Mouse (Mus musculus) CH12.LX (cell line): Measurements from ENCODE around the gene Nsf. TPM values are rescaled to one million over a fixed set of nuclear protein-coding genes. Genes with fewer than 3 reads are reported as not detected.

Experiments
- DNase-seq: peaks from one replicate; pipeline ENCODE4 v3.0.0-alpha.2; 2013; ENCODE audit errors: extremely low read depth
- H3K27ac ChIP-seq: 2 replicates; pipeline ENCODE4 v1.5.1; 2012; ENCODE audit warnings: low read depth, mild to moderate bottlenecking, control low read depth, moderate library complexity; ENCODE audit not compliant: insufficient read depth
- H3K27me3 ChIP-seq: replicated peaks from 2 replicates; pipeline ENCODE3; 2012; ENCODE audit warnings: inconsistent platforms
- H3K36me3 ChIP-seq, 2 experiments: replicated peaks in 1 of 2; 2 replicates each; pipeline versions ENCODE3 to v1.6.1; 2012; ENCODE audit warnings: inconsistent platforms in 1 of 2, low read length in 1 of 2, mild to moderate bottlenecking in 1 of 2, mixed read lengths in 1 of 2, moderate library complexity in 1 of 2; ENCODE audit not compliant: control insufficient read depth in 1 of 2, insufficient read depth in 1 of 2
- H3K4me1 ChIP-seq, 2 experiments: 2 replicates each; pipeline ENCODE4 v1.6.1; 2012; ENCODE audit warnings: inconsistent platforms in 1 of 2, moderate library complexity in 1 of 2; ENCODE audit not compliant: insufficient read depth in 2 of 2, control insufficient read depth in 1 of 2
- H3K4me2 ChIP-seq: 2 replicates; pipeline ENCODE4 v1.6.1; 2012; ENCODE audit warnings: low read depth, mild to moderate bottlenecking, control low read depth; ENCODE audit not compliant: poor library complexity, insufficient read depth, severe bottlenecking
- H3K4me3 ChIP-seq, 3 experiments: fragments of 150-350 bp in 1 of 3; sonication (generic) in 1 of 3; replicated peaks in 1 of 3; 2 replicates each; pipeline versions ENCODE3 to v1.5.1; 2011 to 2012; ENCODE audit warnings: low read depth in 2 of 3, low read length in 2 of 3, mild to moderate bottlenecking in 2 of 3, moderate library complexity in 2 of 3, control low read depth in 1 of 3, improper control_type of control experiment in 1 of 3, inconsistent platforms in 1 of 3, mixed read lengths in 1 of 3; ENCODE audit not compliant: poor library complexity in 1 of 3
- H3K79me2 ChIP-seq: replicated peaks from 2 replicates; pipeline ENCODE4 v1.6.1; 2012; ENCODE audit warnings: mild to moderate bottlenecking, moderate library complexity; ENCODE audit not compliant: control insufficient read depth, poor library complexity, insufficient read depth, severe bottlenecking; ENCODE audit errors: extremely low read depth
- H3K9ac ChIP-seq: 2 replicates; pipeline ENCODE4 v1.6.1; 2012; ENCODE audit warnings: low read depth, mild to moderate bottlenecking, control low read depth, moderate library complexity; ENCODE audit not compliant: insufficient read depth
- H3K9me3 ChIP-seq: replicated peaks from 2 replicates; pipeline ENCODE3; 2012; ENCODE audit warnings: low read length, inconsistent platforms, mixed read lengths
- BHLHE40 ChIP-seq: IDR thresholded peaks from 2 replicates; pipeline ENCODE4 v1.6.1; 2011; ENCODE audit warnings: mild to moderate bottlenecking, low read depth, low read length, improper control_type of control experiment
- CHD1 ChIP-seq: IDR thresholded peaks from 2 replicates; pipeline ENCODE4 v1.6.1; 2012; ENCODE audit warnings: low read depth, low read length, improper control_type of control experiment, inconsistent platforms
- CHD2 ChIP-seq: IDR thresholded peaks from 2 replicates; pipeline ENCODE4 v1.6.1; 2011; ENCODE audit warnings: low read length, improper control_type of control experiment
- CTCF ChIP-seq, 2 experiments: IDR thresholded peaks in 1 of 2; conservative IDR thresholded peaks in 1 of 2; 2 replicates each; pipeline ENCODE4 v1.5.1; 2011 to 2012; ENCODE audit warnings: low read depth in 2 of 2, low read length in 2 of 2, improper control_type of control experiment in 1 of 2, inconsistent platforms in 1 of 2, mild to moderate bottlenecking in 1 of 2, moderate library complexity in 1 of 2
- ELF1 ChIP-seq: IDR thresholded peaks from 2 replicates; pipeline ENCODE4 v1.6.1; 2014; ENCODE audit warnings: low read depth, mild to moderate bottlenecking, inconsistent platforms, low read length, improper control_type of control experiment
- EP300 ChIP-seq: IDR thresholded peaks from 2 replicates; pipeline ENCODE4 v1.6.1; 2011; ENCODE audit warnings: low read length, improper control_type of control experiment
- ETS1 ChIP-seq: conservative IDR thresholded peaks from 2 replicates; pipeline ENCODE4 v1.6.1; 2012; ENCODE audit warnings: low read depth, mild to moderate bottlenecking, inconsistent platforms, low read length, improper control_type of control experiment, moderate library complexity
- GABPA ChIP-seq: IDR thresholded peaks from 2 replicates; pipeline ENCODE4 v1.6.1; 2012; ENCODE audit warnings: low read depth, low read length, improper control_type of control experiment, inconsistent platforms; ENCODE audit not compliant: insufficient replicate concordance
- IRF4 ChIP-seq: IDR thresholded peaks from 2 replicates; pipeline ENCODE4 v1.6.1; 2014; ENCODE audit warnings: low read depth, mild to moderate bottlenecking, inconsistent platforms, low read length, improper control_type of control experiment
- JUN ChIP-seq: IDR thresholded peaks from 2 replicates; pipeline ENCODE4 v1.6.1; 2011; ENCODE audit warnings: low read depth, mild to moderate bottlenecking, low read length, improper control_type of control experiment, moderate library complexity; ENCODE audit not compliant: insufficient read depth
- MAZ ChIP-seq: IDR thresholded peaks from 2 replicates; pipeline ENCODE4 v1.6.1; 2012; ENCODE audit warnings: low read depth, mild to moderate bottlenecking, inconsistent platforms, low read length, improper control_type of control experiment, moderate library complexity
- MXI1 ChIP-seq: IDR thresholded peaks from 2 replicates; pipeline ENCODE4 v1.6.1; 2011; ENCODE audit warnings: mild to moderate bottlenecking, low read depth, low read length, improper control_type of control experiment
- MYC ChIP-seq: IDR thresholded peaks from 2 replicates; pipeline ENCODE4 v1.6.1; 2011; ENCODE audit warnings: low read depth, mild to moderate bottlenecking, improper control_type of control experiment, low read length
- NELFE ChIP-seq: IDR thresholded peaks from 2 replicates; pipeline ENCODE4 v1.6.1; 2011; ENCODE audit warnings: low read depth, low read length, improper control_type of control experiment
- PAX5 ChIP-seq: IDR thresholded peaks from 2 replicates; pipeline ENCODE4 v1.6.1; 2012; ENCODE audit warnings: low read length, inconsistent platforms, mixed read lengths
- POLR2AphosphoS2 ChIP-seq: IDR thresholded peaks from 2 replicates; pipeline ENCODE4 v1.6.1; 2011; ENCODE audit warnings: low read depth, low read length, improper control_type of control experiment
- RAD21 ChIP-seq: IDR thresholded peaks from 2 replicates; pipeline ENCODE4 v1.6.1; 2011; ENCODE audit warnings: low read depth, mild to moderate bottlenecking, low read length, improper control_type of control experiment, moderate library complexity
- SMC3 ChIP-seq: IDR thresholded peaks from 2 replicates; pipeline ENCODE4 v1.6.1; 2011; ENCODE audit warnings: low read depth, low read length, improper control_type of control experiment
- TBP ChIP-seq: conservative IDR thresholded peaks from 2 replicates; pipeline ENCODE4 v1.6.1; 2011; ENCODE audit warnings: low read depth, low read length, improper control_type of control experiment
- TCF12 ChIP-seq: IDR thresholded peaks from 2 replicates; pipeline ENCODE4 v1.6.1; 2014; ENCODE audit warnings: low read depth, mild to moderate bottlenecking, inconsistent platforms, low read length, improper control_type of control experiment
- USF1 ChIP-seq: IDR thresholded peaks from 2 replicates; pipeline ENCODE4 v1.6.1; 2014; ENCODE audit warnings: low read depth, mild to moderate bottlenecking, inconsistent platforms, low read length, improper control_type of control experiment
- ZC3H11A ChIP-seq: IDR thresholded peaks from 2 replicates; pipeline ENCODE4 v1.6.1; 2012; ENCODE audit warnings: low read depth, mild to moderate bottlenecking, inconsistent platforms, low read length, improper control_type of control experiment
- ZKSCAN1 ChIP-seq: IDR thresholded peaks from 2 replicates; pipeline ENCODE4 v1.6.1; 2012; ENCODE audit warnings: low read depth, inconsistent platforms, low read length, improper control_type of control experiment, borderline replicate concordance
- ZMIZ1 ChIP-seq: IDR thresholded peaks from 2 replicates; pipeline ENCODE4 v1.6.1; 2012; ENCODE audit warnings: low read depth, mild to moderate bottlenecking, inconsistent platforms, low read length, improper control_type of control experiment
- ZNF384 ChIP-seq: IDR thresholded peaks from 2 replicates; pipeline ENCODE4 v1.6.1; 2012; ENCODE audit warnings: low read depth, low read length, improper control_type of control experiment, inconsistent platforms
- dilution Hi-C: fragments of 300-500 bp; cut with MboI; formaldehyde crosslinking; loops from 2 replicates; pipeline ENCODE4 v1.14.3; 2020; ENCODE audit warnings: low sequenced_read_pairs; ENCODE audit not compliant: extremely low pct_unique_long_range_greater_than_20kb, extremely low pct_ligation_motif_present
- in situ Hi-C: fragments of 300-500 bp; cut with MboI; formaldehyde crosslinking; loops from 3 replicates; pipeline ENCODE4 v1.14.3; 2019; ENCODE audit warnings: low sequenced_read_pairs, low pct_ligation_motif_present, low pct_unique_long_range_greater_than_20kb, mixed read lengths
- polyA plus RNA-seq: library from polyadenylated mRNA; unstranded; fragments of >175 nt; gene quantifications from 2 replicates; pipeline ENCODE4 v1.2.1, GENCODE M21; 2012; ENCODE audit warnings: low read depth; ENCODE audit not compliant: insufficient read length
- total RNA-seq, 2 experiments: library from RNA; depleted of rRNA; stranded (reverse); fragments of 300-350 nt in 1 of 2; fragments of >200 nt in 1 of 2; gene quantifications; 2 replicates each; pipeline ENCODE4 v1.2.3; 2012 to 2014

Nsf gene
- total and polyA plus RNA-seq, 3 experiments = 48.1 to 99.3 (median 50.9) TPM

DNA sequence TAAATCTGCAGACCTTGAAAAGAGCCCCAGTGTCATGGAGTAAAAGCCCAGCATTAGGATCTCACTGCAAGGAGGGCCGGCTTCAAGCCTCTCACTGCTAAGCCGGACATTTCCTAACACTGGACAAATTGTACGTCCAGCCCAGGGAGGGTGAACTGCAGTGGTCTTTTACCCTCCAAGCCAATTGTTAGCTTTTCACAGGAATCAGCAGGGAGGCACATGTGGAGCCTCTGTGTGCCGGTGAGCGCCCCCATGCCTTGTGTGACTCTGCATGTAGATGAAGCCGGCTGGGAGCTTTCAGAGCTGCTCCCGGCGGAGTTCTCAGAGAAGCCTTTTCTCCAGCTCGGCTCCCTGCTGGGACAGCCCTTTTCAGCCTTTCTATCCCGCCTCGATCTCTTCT lies 113.0 kb downstream of the Nsf start:
- no peak overlapping the region for H3K4me3 ChIP-seq
- no peaks in the 10 kb centered on the region for H3K79me2 ChIP-seq
- in situ Hi-C loops (no loop called here), dilution Hi-C loops (no loop called here)
- H3K27me3 ChIP-seq = no peaks in the 10 kb centered on the region
- H3K4me1 ChIP-seq = no peaks in the 10 kb centered on the region
- no peaks in the 10 kb centered on the region for H3K9me3 ChIP-seq
- DNase-seq = no peak
- H3K27ac ChIP-seq = no peak overlapping the region
- no peak for TF ChIP-seq ZNF384
- TF ChIP-seq CHD2 = no peak
- TF ChIP-seq CHD1 = no peak
- no peak for TF ChIP-seq POLR2AphosphoS2
- TF ChIP-seq GABPA = no peak
- no peak for TF ChIP-seq ELF1
- TF ChIP-seq BHLHE40 = no peak
- no peak for TF ChIP-seq EP300
- no peak for TF ChIP-seq USF1
- TF ChIP-seq MAZ = no peak
- TF ChIP-seq TBP = no peak
- no peak for TF ChIP-seq IRF4
- TF ChIP-seq SMC3 = no peak
- no peak for TF ChIP-seq ETS1
- TF ChIP-seq PAX5 = no peak
- TF ChIP-seq MYC = no peak
- H3K4me2 ChIP-seq = no peak overlapping the region
- peaks cover 12 to 74% of the 10 kb centered on the region in 2 experiments for H3K36me3 ChIP-seq
- H3K9ac ChIP-seq = no peak overlapping the region

DNA sequence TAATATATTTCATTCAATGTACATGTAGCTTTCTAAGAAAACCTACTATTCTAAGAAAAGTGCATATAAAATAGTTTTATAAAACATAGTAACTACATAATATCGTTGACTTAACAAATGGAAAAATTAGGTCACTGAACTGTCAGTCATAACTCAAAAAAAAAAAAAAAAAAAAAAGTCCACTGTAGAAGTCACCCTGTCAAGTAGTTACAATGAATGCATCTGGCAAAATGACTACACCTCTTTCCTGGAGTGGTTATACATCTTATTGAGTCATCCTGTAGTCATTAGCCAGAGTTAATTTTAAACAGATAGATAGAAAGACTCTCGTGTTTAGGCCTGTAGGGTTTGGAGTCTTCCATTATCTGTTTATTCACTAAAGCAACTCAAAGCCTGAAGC lies 114.9 kb downstream of the Nsf start:
- Histone ChIP-seq H3K4me2 (no peak overlapping the region), H3K27me3 (no peaks in the 10 kb centered on the region), H3K4me1 (no peaks in the 10 kb centered on the region), H3K9ac (no peak overlapping the region), H3K4me3 (no peak overlapping the region), H3K79me2 (no peaks in the 10 kb centered on the region), H3K36me3 (peaks cover 9 to 78% of the 10 kb centered on the region in 2 experiments)
- in situ Hi-C loops = no loop called here
- DNase-seq = no peak
- no peak for TF ChIP-seq MAZ
- peak; percentile 69 for TF ChIP-seq ZNF384
- TF ChIP-seq, all 38 proteins: peak for 1
- H3K27ac ChIP-seq = no peak overlapping the region
- H3K9me3 ChIP-seq = no peaks in the 10 kb centered on the region
- dilution Hi-C loops = no loop called here

DNA sequence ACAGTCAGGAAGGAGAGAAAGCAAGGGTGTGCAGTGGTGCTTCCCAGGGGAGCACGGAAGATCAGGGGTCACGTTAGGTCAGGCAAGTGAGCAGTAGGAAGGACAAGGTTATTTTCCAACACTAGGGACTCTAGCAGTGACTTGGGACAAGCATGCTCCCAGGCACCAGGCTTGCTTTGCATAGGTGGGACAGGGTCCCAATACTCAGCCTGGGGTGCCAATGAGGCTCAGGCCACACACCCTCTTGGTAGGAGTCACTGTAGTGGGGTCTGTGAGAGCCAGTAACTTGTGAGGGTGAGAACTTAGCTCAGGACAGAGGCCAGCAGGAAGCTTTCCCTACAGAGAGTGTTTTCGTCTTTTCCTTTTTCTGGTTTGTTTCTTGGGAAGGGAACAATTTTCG lies 121.5 kb downstream of the Nsf start:
- H3K27me3 ChIP-seq = no peaks in the 10 kb centered on the region
- DNase-seq = no peak
- H3K4me2 ChIP-seq = no peak overlapping the region
- dilution Hi-C loops = no loop called here
- H3K4me3 ChIP-seq = no peak overlapping the region
- H3K79me2 ChIP-seq = no peaks in the 10 kb centered on the region
- no peak overlapping the region for H3K27ac ChIP-seq
- TF ChIP-seq RAD21 = no peak
- TF ChIP-seq MYC = no peak
- no peak for TF ChIP-seq BHLHE40
- no peak for TF ChIP-seq ZKSCAN1
- no peak for TF ChIP-seq TCF12
- TF ChIP-seq CHD2 = no peak
- no peak for TF ChIP-seq CTCF (conservative IDR thresholded peaks at IDR 0.05 in 1 of 2, IDR thresholded peaks at IDR 0.05 in 1 of 2; ENCODE audit: low read depth in 2 of 2, low read length in 2 of 2)
- TF ChIP-seq JUN = no peak
- no peak for TF ChIP-seq PAX5
- no peak for TF ChIP-seq NELFE
- no peak for TF ChIP-seq SMC3
- TF ChIP-seq MAZ = no peak
- no peak for TF ChIP-seq ZC3H11A
- TF ChIP-seq IRF4 = no peak
- TF ChIP-seq ZMIZ1 = no peak
- no peak for TF ChIP-seq CHD1
- no peak for TF ChIP-seq MXI1
- H3K9ac ChIP-seq = no peak overlapping the region
- H3K9me3 ChIP-seq = no peaks in the 10 kb centered on the region
- H3K4me1 ChIP-seq = no peaks in the 10 kb centered on the region
- in situ Hi-C loops = no loop called here
- H3K36me3 ChIP-seq = peaks cover 15 to 91% of the 10 kb centered on the region in 2 experiments
